Mouse (Mus musculus) hindlimb bud, embryonic 11.5 days (tissue): ENCODE data around the gene Cd3eap.

Experiments used
- DNase-seq: peaks from one replicate; pipeline ENCODE4 v3.0.0-alpha.2; 2012; ENCODE audit warnings: low read depth, low spot score; ENCODE audit errors: extremely low spot score

The Cd3eap gene

DNA sequence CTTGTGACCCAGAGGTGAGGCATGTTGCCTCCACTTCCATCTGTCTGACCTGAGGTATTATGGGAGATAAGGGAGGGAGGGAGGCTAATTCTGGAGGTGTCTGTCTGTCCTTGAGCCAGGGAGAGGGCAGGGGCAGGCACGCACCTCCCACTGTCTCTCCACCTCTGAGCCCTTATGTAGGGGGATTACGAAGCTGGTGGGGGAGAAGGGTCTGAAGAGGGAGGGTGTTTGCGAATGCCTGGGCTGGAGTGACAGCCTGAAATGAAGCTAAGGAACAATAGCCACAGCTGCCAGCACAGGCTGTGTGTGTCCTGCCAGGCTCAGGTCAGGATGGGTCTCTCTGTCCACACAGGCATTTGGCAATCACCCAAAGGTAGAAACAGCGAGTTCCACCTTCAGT, 3.0 kb upstream of the Cd3eap start:
- no peak for DNase-seq

DNA sequence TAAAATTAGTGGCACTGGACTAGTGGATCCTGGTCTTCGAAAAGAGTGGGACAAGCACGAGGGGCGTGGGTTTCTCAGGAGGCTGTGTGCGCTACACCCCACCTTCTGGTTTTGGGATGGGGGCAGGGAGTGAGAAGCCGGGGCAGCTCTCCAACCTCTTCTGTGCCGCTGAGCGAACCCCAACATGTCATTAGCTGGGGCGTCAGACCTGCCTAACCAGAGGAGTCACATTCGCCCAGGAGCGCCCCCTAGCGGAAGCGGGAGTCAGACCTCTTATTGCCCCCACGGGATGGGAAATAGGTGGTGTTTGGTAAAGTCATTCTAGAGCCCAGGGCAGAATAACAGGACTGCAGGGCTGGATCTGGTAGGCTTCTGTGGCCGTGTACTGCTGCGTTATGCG, 2.4 kb upstream of the Cd3eap start:
- DNase-seq, result no peak

DNA sequence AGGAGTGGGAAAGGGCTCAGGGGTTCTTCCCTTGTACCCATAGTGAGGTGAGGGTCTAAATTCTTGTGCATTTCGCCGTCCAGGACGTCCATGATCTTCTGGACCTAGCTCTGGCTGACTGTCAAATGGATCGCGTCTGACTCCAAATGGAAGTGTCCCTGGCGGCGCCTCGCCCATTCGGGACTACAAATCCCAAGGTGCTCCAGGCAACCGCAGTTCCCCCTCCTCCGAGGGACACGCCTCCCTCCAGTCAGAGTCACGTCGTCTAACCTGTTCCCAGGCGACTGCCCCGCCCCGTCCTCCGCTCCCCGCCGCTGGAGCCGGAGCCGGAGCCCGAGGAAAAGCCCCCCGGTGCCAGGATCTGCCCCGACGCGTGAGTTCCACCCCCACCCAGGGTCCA, 1.7 kb upstream of the Cd3eap start:
- no peak for DNase-seq

DNA sequence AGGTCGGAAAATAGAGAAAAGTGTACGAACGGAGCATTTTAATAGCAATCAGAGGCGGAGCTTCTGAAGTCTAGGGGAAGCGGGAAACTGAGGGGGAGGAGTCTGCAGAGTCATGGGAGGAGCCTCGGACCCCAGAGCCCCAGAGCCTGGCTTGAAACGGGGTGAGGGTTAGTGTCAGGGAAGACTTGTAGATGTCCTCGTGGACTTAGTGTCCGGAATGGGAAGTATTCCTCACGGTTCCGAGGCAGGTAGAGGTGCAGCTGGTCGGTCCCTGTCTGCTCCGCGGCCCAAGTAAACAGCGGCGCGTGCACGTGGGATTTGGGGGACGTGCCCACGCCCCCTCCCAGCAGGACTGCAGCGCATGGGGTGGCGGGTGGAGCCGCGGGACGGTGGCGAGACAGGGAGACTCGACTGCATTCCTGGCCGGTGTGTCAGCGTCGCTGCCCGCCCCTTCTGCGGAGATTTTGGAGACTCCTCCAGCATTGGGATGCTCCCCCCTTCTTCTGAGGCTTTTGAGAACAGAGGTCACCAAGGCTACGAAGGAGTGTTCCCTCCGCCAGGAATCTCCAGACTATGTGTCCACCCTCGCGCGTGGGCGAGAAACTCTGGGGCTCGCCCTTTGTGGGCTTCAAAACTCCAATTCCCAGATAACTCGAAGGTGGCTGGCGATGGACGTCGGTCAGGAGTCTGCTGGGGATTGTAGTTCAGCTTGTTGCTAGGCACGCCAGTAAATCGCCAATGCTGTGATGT, 784 bp upstream of the Cd3eap start:
- DNase-seq, result no peak

DNA sequence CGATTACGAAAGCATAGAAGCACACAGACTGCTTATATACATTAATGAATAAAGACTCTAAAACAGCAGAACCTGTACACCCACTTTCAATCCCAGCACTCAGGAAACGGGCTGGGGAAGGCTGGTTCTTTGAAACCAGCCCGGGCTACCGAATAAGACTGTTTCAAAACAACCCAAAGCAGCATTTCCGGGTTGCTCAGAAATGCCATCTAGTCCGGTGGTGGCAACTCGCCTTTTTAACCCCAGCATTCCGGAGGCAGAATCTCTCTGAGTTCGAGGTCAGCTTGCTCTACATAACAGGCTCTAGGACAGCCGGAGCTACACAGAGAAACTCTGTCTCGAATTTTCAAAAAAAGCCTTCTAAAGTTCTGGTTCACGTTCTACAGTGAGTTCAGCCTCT, 649 bp downstream of the Cd3eap start:
- no peak for DNase-seq

DNA sequence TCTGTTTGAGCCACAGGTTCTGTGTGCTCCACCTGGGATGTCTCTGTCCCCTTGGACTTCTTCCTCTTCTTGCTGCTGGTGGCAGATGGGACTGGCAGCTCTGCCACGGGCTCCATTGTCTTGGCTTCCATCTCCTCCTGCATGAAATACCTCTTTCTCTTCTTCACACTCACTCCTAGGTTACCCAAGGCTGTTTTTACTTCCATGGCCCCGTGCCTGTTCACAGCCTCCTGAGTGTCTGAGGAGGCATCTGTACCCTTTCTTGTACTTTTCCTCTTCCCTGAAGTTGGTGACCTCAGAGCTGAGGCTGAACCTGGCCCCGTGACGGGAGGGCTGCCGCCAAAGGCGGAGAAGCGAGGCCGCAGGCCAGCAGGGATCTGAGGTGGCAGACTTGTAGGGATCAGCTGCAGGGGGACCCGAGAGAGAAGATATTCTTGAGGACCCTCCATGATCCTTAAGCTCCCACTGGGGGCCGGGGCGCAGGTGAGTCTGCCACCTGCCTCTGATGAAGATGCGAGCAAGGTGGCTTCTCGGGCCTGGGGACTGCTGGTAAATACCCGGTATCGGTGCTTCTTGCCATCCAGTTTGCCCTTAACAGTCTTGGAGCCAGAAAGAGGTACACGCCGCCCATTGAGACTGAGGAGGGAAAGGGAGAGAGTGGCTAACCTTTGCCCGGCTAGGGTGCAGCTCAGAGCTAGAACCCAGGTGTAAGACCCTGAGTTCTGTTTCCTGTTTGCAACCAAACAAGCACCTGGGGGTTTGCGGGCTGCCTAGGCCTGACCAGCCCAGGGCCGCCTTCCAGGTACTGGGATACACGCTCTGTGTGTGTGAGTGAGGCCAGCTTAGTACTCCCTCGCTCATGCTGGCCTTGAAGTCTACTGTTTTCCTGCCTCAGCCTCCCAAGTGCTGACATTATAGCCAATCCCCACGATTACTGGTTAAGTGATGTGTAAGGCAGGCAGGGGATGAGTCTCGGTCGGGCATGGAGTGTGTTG, 1.6 kb downstream of the Cd3eap start:
- no peak for DNase-seq

DNA sequence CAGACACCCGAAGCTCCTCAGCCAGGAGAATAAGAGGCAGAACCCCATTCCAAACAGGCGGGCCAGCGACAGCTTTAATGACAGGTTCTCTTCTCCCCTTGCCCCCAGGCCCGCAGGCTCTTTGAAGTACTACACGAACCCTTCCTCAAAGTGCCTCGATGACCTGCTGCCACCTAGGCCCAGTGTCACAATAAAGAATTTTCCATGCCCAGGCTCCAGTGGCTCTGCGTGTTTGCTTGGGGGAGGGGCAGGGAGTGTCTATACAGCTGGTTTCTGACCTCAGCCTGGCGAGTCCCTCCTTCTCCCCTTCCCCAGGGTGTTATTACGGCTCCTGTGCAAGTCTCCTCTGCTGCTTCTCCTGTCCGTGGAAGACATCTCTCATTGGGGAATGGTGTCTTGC, 3.0 kb downstream of the Cd3eap start:
- DNase-seq, result no peak

DNA sequence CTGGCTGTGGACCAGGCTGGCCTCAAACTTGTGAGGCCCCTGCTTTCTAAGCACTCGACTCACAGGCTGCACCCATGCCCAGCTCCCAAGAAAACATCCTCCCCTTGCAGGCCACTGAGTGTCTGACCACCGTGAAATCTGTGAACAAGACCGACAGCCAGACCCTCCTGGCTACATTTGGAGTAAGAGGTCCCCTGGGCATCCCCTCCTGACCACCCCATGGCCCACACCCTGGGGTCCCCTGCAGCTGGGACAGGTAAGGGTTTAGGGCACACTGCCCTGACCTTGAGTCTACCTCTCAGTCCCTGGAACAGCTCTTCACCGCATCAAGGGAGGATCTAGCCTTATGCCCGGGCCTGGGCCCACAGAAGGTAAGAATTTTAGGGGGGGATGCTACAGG, 4.3 kb downstream of the Cd3eap start:
- no peak for DNase-seq

DNA sequence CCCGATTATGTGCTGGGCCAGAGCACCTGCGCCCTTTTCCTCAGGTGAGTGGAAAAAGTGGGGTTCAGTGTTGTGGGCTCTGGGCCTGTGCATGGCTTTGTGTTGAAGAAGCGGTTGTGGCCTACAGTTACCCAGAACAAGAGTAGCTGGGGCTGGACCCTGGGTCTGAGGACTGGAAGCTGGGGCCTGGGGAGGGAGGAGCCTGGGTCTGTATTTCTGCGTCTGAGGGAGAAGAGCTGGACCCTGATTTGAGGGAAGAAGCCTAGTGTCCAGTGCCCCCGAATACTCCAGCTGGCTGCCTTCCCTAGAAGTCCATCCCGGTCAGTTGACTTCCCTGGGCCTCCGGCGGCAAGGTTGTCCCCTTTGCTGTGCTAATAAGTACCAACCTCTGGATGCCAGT, 9.1 kb downstream of the Cd3eap start:
- DNase-seq, result no peak

DNA sequence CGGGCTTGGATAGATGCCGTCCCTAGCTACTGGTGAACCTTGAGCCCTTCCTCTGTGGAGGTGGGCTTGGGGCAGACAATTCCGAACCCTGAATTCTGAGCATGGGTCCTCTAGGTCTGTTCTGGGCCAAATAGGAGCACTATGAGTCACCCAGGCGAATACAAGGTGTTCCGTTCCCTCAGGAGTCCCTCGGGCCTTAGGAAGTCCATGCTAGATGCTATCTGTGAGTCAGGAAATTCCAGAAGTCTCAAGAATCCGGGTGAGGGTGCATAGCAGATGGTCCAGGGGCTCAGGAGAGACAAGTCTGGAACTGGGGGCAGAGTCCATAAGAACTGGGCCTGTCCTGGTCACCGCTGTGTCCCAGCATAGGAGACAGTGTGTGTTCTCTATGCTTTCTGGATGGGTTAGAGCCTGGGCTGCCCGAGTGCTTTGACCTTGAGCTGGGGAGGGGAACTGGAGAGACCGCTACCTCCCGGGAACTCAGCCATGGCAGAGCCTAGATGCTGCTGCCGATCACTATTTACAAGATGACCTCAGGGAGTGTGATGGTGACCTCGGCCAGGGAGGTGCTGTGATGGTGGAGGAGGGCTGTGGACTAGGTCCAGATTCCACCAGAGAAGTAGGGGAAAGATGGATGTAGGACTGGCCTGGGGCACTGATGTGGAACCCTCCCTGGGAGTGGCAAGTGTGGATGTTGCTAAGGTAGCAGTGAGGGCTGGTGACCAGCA, 9.9 kb downstream of the Cd3eap start:
- DNase-seq, result no peak

DNA sequence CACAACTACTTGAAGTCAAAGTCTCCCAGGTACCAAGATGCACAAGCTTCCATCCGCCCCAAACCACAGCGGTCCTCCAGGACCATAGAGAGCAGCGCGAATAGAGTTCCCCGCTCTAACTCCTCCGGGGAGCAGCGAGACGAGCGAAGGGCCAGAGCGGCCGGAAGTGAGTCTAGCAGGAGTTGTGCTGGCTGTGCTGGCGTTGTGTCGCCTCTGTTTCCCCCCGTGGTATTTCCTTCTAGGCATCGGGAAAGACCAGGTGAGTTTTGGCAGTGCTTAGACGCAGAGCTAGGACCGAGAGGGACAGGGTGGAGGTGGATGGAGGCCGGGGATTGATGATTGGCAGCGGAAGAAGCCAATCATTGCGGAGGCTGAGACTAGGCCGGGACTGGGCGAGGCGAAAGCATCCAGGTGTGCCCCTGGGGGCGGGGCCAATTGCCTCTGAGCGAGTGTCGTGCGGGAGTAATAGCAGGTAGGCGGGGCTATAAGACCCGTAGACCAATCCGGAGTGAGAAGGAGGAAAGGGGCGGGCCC, 14.3 kb downstream of the Cd3eap start:
- peak; percentile 97 for DNase-seq

DNA sequence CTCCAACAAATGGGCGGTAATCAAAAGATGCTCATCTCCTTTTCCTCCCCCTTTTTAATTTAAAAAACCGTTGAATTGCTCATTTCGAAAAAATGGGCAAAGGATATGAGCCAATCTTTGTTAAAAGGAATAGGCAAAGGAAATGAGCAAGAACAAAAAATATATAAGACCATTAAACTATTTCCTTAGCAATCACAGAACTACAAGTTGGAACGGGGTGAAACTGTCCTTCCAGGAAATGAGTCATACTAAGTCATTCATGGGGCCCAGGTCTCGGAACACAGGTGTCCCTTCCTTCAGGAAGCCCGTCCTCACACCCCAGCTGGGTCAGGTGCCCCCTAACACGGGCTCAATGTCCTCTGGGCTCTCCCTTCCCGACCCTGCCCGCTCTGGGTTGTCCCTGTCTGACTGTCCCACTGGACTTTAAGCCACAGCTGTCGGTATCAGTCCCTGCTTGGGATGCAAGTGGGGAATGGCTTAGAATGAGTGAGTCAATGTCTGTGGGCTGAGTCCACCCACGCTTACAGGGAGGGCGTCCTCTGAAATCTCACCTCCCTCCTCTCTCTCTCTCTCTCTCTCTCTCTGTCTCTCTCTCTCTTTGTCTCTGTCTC, 14.9 kb downstream of the Cd3eap start, which contains the start of gene Ercc1:
Ercc1 (plus strand) TSS at position 542 of the 611 bp plus-strand sequence.
- no peak for DNase-seq

DNA sequence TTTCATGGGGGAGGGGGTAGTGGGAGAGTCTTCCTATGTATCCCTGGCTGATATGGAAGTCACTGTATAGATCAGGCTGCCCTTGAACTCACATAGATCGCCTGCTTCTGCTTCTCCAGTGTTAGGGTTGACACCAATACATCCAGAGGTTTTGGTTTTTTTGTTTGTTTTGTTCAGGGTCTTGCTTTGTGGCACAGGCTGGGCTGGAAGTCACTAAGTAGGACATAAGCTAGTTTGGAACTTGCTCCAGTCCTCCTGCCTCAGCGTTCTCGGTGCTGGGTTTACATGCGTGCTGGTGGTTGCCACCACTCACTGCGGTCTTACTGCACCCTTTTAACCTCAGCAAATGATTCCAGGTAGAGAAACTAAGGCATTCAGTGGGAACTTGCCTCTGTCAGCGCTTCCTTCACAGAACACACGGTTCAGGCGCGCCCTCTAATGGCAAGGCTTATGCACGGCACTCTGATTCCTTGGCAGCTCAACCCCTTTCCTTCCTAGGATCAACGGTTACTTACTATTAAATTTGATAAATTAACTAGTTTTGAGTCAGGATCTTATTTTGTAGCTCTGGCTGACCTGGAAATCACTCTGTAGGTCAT, 16.0 kb downstream of the Cd3eap start:
- DNase-seq, result no peak

DNA sequence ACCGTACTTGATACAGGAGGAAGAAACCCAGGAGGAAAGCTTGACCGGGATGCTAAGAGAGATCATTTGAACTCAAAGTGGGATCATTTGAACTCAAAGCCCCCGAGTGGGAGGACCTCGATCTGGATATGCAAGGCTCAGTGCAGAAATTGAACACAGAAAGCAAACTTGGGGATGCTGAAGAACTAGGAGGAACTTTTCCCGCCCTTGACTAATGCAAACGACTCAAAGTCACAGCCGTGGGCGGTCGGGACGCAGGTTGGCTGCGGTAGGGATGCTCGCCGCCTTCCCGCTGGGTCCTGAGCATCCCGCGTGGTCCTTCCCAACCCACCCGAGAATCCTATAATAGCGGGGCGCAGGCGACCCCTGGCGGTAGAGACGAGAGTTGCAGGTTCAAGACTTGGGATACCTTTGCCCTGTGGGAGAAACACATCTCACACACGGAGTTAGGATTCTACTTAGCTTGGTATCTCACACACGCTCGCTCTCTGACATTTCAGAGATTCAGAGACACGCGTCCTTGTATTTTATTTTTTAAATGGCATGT, 16.7 kb downstream of the Cd3eap start:
- DNase-seq, result no peak

DNA sequence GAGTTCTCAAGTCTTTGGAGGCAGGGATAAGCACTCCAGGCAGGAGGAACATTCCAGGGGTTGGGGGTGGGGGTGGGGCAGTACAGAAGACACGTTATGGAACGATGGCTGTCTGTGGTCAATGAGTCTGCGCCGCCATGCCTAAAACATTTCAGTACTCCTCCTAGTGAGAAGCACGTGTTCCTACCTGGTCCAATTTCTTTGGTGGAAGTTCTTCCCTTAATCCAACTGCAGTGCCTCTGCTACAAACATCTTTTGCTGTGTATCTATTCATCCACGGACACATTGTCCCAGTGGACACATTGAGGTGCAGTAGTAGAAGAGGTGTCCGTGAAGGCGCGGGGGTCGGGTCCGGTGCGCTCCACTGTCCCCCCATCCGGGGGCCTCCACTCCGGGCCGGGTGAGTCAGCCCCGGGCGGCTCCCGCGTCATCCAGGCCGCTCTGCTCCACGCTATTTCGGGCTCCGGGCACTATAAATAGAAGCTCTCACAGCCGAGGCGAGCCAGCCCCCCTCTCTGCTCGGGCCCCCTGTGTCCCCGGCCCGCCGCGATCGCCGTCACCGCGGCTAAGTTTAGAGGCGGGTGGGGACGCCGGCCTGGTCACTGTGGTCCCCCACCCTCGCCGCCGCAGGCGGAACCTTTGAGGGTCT, 17.4 kb downstream of the Cd3eap start:
- no peak for DNase-seq

DNA sequence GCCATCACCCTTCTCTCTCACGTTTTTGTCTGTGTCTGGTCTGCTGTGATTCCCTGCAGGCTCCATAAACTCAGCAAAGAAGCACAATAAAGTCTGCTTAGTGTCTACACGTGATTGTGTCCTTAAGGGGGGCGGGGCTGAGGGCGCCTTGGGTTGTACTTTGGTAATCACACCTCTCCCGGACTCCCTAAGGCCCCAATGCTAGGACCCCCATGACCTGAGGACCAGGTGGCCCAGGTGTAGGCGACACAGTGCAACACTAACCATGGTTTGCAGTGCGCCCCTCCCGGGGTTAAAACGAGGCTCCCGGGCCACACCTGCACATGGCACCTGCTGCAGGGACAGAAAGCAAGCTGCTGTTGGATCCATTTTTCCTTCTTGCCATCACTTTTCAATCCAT, 18.0 kb downstream of the Cd3eap start:
- DNase-seq, result no peak

DNA sequence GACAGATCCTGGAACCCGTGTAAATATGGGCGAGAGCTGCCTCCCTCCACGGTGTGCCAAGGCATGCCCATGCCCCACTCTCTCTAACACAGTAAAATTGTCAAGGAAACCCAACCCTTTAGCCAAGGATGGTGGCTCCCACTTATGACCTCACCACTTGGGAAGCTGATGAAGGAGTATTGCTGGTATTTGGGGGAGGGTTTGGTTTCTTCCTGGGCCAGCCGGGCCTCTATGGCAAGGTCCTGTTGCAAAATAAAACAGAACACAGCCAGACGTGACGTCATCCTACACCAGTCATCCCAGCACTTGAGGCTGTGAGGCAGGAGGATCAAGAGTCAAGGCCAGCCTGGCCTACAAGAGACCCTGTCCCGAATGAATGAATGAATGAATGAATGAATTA, 20.7 kb downstream of the Cd3eap start:
- DNase-seq, result no peak

DNA sequence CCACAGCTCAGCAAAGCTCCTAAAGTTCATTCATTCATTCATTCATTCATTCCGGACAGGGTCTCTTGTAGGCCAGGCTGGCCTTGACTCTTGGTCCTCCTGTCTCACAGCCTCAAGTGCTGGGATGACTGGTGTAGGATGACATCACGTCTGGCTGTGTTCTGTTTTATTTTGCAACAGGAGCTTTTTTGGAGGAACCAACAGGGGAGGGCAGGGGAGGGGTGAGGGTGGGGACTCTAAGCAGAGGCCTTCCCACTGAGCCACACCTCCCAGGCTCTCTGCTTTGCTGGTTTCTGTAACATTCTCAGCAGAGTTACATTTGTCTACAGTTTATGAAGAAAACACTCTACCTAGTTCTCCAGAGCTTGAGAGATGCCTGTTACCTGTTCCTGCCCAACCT, 21.2 kb downstream of the Cd3eap start:
- no peak for DNase-seq

DNA sequence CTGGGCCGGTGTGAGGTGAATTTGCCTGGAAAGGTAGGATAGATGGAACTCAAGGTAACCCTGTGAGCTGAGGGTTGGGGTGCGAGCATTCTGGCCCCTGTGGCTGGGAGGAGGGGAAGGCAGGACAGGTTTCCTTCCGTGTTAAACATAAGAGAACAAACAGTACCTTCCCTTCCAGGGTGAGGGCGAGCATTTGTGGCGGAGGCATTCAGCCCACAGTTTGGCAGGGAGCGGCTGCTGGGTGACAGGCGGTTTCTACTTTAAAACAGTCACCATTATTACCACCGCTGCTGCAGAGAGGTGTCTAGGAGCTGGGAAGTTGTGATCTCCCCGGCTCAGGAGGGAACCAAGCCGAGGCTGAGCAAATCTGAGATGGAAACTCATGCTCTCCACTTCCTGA, 22.2 kb downstream of the Cd3eap start:
- DNase-seq, result no peak

DNA sequence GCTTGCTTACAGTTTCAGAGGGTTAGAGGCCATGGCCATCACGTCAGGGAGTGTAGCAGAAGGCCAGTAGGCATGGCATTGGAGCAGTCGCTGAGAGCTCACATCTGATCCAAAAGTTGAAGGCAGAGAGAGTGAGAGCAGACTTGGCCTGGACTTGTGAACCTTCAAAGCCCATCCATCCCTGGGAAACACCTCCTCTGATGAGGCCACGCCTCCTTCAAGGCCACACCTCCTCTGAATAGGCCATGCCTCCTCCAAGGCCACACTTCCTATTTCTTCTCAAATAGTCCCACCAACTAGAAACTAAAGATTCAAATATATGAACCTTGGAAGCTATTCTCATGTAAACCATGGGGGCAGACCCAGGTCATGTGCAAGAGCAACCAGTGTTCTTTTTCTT, 23.7 kb downstream of the Cd3eap start:
- DNase-seq, result no peak
